Mouse (Mus musculus): ENCODE results near the gene Lhfp.

DNA sequence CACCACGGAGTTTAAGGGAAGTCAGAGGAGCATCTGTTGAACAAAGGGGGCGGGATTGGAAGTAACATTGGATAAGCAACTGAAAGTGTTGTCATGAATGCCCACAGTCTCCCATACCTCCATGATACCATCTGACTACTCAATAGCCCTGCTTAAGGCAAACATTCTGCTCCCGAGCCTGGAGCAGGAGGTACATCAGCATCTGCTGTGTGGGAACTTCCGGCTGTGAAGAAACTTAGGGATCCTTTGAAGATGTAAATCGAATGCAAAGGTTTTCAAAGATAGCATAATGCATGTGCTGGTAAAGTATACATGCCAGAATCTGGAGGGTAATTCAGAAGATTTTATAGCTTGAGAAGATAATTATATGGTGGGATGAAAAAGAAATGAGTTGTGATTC lies 2.4 kb upstream of the Lhfp start:
- TF ChIP-seq CTCF (IDR thresholded peaks at IDR 0.05; ENCODE audit: borderline replicate concordance, insufficient read depth, low read depth, low read length) = no peak
- TF ChIP-seq POLR2A (IDR thresholded peaks at IDR 0.05; ENCODE audit: borderline replicate concordance, insufficient read depth, low read length) = no peak
